Mouse (Mus musculus): ENCODE measurements at regions not wholly inside any gene's neighbourhood (a gene's known extent, or its start where the extent isn't known, plus 50 kb on each side); places are given as distances from the start of the nearest gene placed in this dataset.

DNA sequence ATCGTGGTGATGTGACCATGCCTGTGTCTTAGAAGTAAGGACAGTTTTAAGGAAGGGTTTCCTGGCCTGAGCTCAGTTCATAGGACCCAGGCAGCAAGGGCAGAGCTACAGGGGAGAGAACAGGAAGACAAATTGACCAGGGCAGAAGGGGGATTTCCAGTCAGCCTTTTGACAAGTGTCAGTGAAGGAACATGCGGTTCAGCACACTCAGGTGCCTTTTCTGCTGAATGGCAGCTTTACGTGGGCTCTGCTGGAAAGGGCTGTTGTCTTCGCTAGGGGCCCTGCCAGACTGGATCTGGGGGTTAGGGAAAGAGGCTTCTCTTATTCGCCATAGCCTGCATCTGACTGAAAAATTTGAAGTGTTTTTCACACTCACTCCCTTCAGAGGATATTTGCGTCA is 106.8 kb downstream of the Dll1 start:
- TF ChIP-seq POLR2A (IDR thresholded peaks at IDR 0.05; ENCODE audit: insufficient read depth, low read depth, low read length) = no peak
- TF ChIP-seq CTCF (IDR thresholded peaks at IDR 0.05) = no peak
- TF ChIP-seq EP300 (IDR thresholded peaks at IDR 0.05; ENCODE audit: insufficient read depth, low read depth, low read length) = no peak

All from heart, adult 2 months (tissue).